Mouse (Mus musculus): ENCODE measurements around the gene Phldb2. TPM values are rescaled to one million over a fixed set of nuclear protein-coding genes. Genes with fewer than 3 reads are reported as not detected.
A peak's percentile ranks its signal among the peaks of the same experiment; 100 is the strongest.

The Phldb2 gene
- total RNA-seq, 1 experiment from 2014 or later = 4.3 TPM

GRCm38 (mm10) chr16:45960978-45961377 lies 7.6 kb upstream of the Phldb2 start:
- ATAC-seq (replicated peaks in 1 of 2; ENCODE audit: insufficient read depth in 1 of 2, low FRiP score in 2 of 2, low TSS enrichment in 1 of 2, low read depth in 1 of 2, poor library complexity in 2 of 2, severe bottlenecking in 2 of 2) = no peak

DNA sequence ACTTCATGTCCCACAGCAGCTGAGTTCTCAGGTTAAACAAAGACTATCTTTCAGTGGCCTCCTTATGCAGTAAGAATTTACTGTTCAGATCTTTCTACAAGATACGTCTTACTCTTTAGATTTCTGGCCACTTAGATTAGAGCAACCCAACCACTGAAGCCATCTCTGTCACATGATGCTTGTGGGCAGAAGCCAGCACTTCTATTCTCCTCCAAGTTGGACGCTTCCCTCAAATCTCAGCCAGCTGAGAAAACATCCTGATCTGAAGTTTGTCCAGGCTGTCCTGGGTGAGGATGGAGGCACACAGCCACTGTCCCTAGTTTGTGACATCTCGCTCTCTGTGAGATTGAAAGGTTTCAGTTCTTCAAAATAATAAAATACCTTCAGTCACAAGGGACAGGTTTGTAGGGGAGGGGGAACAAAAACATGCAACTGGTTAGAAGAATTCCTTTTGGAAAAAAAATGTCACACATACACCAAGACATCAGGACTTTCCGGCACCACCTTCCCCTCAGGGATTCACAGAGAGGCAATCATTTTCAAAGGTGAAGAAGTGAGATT lies 3.1 kb upstream of the Phldb2 start:
- no peak for ATAC-seq (replicated peaks in 1 of 2; ENCODE audit: insufficient read depth in 1 of 2, low FRiP score in 2 of 2, low TSS enrichment in 1 of 2, low read depth in 1 of 2, poor library complexity in 2 of 2, severe bottlenecking in 2 of 2)

GRCm38 (mm10) chr16:45952501-45952900 lies 897 bp downstream of the Phldb2 start:
- peak; percentile 88 to 89 for ATAC-seq (replicated peaks in 1 of 2; ENCODE audit: insufficient read depth in 1 of 2, low FRiP score in 2 of 2, low TSS enrichment in 1 of 2, low read depth in 1 of 2, poor library complexity in 2 of 2, severe bottlenecking in 2 of 2)

DNA sequence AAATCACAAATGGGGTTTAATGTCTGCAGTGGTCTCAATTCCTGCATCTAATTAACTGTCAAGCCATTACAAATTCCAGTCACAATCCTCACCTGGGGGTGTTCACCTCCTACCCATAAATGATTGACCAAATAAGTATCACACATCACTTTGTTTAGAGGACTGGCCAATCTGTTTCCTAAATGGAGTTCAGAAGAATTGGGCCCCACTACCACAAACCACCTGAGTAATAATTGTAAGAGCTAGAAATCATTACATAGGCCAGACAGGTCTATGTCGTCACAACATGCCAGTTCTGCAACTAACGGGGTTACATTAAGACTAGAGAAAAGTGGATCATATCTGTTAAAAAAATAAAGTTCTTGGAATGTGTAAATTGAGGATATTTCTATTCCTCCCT lies 1.4 kb downstream of the Phldb2 start:
- ATAC-seq (replicated peaks in 1 of 2; ENCODE audit: insufficient read depth in 1 of 2, low FRiP score in 2 of 2, low TSS enrichment in 1 of 2, low read depth in 1 of 2, poor library complexity in 2 of 2, severe bottlenecking in 2 of 2) = peak in 1 of 2 experiments; percentile 42; a peak in 1 of 4 replicates

DNA sequence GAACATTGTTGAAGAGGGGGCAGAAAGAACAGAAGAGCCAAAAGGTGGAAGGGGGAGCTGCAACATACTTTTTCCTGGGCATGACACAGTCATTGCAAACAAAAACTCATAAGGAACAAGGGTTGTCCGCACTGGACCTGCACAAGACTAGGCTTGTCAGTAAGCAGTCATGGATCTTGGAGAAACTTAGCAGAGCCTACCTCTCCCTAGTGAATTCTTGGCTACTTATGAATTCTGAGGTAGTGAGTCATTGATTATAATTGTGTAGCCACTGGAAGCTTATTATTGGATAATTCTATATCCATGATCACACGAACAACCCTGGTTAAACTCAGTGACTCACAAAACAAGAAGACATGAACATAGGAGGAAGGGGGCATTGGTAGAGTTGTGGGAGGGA lies 7.1 kb downstream of the Phldb2 start:
- ATAC-seq (replicated peaks in 1 of 2; ENCODE audit: insufficient read depth in 1 of 2, low FRiP score in 2 of 2, low TSS enrichment in 1 of 2, low read depth in 1 of 2, poor library complexity in 2 of 2, severe bottlenecking in 2 of 2) = no peak

- no peak for ATAC-seq (replicated peaks in 1 of 2; ENCODE audit: insufficient read depth in 1 of 2, low FRiP score in 2 of 2, low TSS enrichment in 1 of 2, low read depth in 1 of 2, poor library complexity in 2 of 2, severe bottlenecking in 2 of 2)
These were observed 7.7 kb downstream of the Phldb2 start for GRCm38 (mm10) chr16:45945649-45946048.

DNA sequence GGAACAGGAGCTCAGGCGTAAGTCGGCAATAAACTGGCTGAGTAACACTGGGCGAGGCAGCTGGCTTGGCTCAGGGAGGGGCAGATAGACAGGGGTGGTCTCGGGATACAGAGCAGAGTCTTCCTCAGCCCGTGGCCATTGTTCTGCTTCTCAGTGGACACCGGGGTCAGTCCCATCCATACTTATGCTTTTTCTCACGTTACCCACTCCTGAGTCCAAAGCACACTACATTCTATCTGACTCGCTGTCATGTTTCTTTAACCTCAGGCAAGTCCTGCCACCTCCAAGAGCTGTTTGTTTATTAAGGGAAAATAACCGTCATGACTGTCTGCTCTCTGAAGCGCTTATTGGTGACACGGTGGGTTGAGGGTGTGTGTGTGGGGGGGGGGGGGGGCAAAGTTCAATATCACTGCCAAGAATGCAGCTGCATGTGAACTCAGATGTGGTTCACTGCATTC lies 8.2 kb downstream of the Phldb2 start:
- ATAC-seq (replicated peaks in 1 of 2; ENCODE audit: insufficient read depth in 1 of 2, low FRiP score in 2 of 2, low TSS enrichment in 1 of 2, low read depth in 1 of 2, poor library complexity in 2 of 2, severe bottlenecking in 2 of 2) = no peak

DNA sequence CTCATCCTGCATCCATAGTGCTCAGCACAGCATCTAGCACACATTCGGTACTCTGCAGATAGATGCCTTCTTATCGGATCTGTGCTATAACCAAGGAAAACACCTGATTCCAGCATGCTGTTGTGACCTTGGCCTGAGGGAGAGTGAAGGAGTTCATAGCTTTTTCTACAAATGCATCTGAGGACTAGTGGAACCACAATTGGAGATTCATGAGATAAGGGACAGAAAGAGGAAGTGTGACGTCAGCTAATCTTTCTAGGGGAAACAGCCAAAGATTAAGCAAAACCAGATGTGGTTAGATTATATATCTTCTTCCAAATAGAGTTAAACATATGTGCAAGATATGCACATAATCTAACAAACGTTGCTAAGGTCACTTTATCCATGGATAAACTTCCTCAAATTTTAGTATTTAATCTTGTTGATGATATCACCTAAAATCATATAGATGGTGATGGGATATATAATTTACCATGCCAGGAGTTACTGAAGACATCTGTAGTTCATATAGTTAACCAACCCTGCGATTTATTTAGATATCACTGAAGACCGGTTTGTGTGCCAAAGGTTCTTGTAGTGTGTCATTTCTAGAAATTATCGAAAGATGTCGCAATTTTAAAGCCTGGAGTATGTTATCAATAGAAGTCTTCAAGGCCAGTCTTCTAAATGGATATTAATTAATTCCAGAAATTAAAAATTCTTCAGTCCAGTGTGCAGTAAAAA lies 11.1 kb downstream of the Phldb2 start:
- ATAC-seq (replicated peaks in 1 of 2; ENCODE audit: insufficient read depth in 1 of 2, low FRiP score in 2 of 2, low TSS enrichment in 1 of 2, low read depth in 1 of 2, poor library complexity in 2 of 2, severe bottlenecking in 2 of 2) = peak; percentile 91 to 92

DNA sequence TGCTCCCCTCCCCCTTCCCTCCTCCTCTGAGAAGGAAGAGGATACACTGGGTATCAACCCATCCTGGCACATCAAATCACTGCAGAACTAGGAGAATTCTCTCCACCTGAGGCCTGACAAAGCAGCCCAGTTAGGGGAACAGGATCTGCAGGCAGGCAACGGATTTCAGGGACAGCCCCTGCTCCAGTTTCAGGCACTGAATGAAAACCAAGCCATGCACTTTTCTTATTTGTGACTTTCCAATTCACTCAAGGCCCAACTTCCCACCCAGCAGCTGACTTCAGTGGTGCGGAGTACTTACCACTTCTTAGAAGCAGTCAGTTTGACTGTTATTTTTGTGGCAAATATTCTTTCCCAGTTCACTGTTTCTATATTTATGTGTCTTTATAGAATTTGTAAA lies 12.7 kb downstream of the Phldb2 start:
- no peak for ATAC-seq (replicated peaks in 1 of 2; ENCODE audit: insufficient read depth in 1 of 2, low FRiP score in 2 of 2, low TSS enrichment in 1 of 2, low read depth in 1 of 2, poor library complexity in 2 of 2, severe bottlenecking in 2 of 2)

DNA sequence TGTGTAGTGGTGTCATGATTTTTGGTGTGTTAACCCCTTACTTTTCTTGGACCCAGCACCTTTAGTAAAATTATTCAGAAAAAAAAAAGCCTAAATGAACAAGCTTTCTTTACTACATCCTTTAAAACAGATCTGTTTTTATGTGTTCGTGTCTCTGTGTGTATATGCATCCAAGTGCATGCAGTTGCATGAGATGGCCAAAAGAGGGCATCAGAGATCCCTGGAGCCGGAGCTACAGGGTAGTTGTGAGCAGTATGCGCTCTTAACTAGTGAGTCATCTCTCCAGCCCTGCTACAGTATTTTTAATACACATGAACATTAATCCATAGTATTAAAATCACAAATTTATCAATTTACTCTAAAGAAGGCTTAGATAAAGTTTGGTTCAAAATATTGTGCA lies 14.0 kb downstream of the Phldb2 start:
- no peak for ATAC-seq (replicated peaks in 1 of 2; ENCODE audit: insufficient read depth in 1 of 2, low FRiP score in 2 of 2, low TSS enrichment in 1 of 2, low read depth in 1 of 2, poor library complexity in 2 of 2, severe bottlenecking in 2 of 2)

GRCm38 (mm10) chr16:45937381-45937780 lies 16.0 kb downstream of the Phldb2 start:
- ATAC-seq (replicated peaks in 1 of 2; ENCODE audit: insufficient read depth in 1 of 2, low FRiP score in 2 of 2, low TSS enrichment in 1 of 2, low read depth in 1 of 2, poor library complexity in 2 of 2, severe bottlenecking in 2 of 2) = no peak

GRCm38 (mm10) chr16:45936521-45936920 lies 16.9 kb downstream of the Phldb2 start:
- no peak for ATAC-seq (replicated peaks in 1 of 2; ENCODE audit: insufficient read depth in 1 of 2, low FRiP score in 2 of 2, low TSS enrichment in 1 of 2, low read depth in 1 of 2, poor library complexity in 2 of 2, severe bottlenecking in 2 of 2)

DNA sequence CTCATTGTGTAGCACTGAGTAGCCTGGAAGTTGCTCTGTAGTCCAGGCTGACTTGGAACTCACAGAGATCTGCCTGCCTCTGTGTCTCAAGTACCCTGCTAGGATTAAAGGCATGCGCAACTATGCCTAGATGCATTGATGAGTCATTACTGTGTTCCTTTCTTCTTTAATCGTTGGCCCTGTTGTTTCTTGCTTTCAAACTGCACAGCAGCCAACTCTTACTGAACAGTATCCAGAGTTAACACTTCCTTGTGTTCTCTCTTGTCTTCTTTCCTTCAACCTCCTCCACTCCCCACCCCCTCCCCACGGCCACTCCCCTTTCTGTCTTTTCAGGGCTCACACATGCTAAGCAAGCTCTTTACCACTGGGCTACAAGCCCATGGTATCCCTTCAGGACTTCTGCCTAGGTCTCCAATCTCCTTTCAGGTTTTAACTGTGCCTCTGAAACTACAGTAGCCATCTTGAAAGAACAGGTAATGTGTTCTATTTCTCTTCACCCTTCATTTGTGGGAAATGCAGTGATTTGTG lies 17.4 kb downstream of the Phldb2 start:
- no peak for ATAC-seq (replicated peaks in 1 of 2; ENCODE audit: insufficient read depth in 1 of 2, low FRiP score in 2 of 2, low TSS enrichment in 1 of 2, low read depth in 1 of 2, poor library complexity in 2 of 2, severe bottlenecking in 2 of 2)

- ATAC-seq (replicated peaks in 1 of 2; ENCODE audit: insufficient read depth in 1 of 2, low FRiP score in 2 of 2, low TSS enrichment in 1 of 2, low read depth in 1 of 2, poor library complexity in 2 of 2, severe bottlenecking in 2 of 2) = no peak
These were observed 18.5 kb downstream of the Phldb2 start for GRCm38 (mm10) chr16:45934721-45935407.

DNA sequence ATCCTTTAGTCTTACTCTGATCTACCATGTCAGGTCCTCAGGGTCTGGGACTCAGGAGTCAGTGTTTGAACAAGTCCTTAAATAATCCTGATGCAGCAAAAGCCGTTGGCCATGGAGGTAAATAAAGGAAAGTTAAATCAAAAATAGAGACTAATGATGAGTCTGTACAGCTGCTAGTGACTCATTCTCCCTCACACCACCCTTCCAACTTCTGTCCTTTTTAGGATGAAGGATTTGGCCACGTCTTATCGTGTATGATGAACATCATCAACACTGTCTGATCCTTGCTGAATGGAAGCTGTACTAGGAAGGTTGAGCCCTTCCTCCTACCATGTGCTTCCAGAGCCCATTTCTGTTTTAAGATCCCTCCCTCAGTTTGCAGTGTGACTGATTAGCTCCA lies 23.1 kb downstream of the Phldb2 start:
- ATAC-seq (replicated peaks in 1 of 2; ENCODE audit: insufficient read depth in 1 of 2, low FRiP score in 2 of 2, low TSS enrichment in 1 of 2, low read depth in 1 of 2, poor library complexity in 2 of 2, severe bottlenecking in 2 of 2) = no peak

DNA sequence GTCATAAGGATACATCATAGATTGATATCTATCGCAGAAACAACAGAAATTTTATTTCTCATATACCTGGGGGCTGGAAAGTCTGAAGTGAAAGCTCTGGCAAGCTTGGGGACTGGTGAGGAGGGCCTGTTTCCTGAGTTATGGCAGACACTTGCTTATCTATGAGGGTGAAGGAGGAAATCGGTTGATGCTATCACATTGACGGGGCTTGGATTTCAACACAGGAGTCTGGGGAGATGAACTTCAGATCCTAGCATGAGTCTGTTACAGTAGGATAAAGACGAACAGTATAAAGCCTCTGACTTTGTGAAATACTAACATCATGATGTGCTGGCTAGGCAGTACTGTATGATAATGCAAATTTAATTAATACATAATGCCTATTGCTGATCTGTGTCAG lies 25.3 kb downstream of the Phldb2 start:
- no peak for ATAC-seq (replicated peaks in 1 of 2; ENCODE audit: insufficient read depth in 1 of 2, low FRiP score in 2 of 2, low TSS enrichment in 1 of 2, low read depth in 1 of 2, poor library complexity in 2 of 2, severe bottlenecking in 2 of 2)

- ATAC-seq (replicated peaks in 1 of 2; ENCODE audit: insufficient read depth in 1 of 2, low FRiP score in 2 of 2, low TSS enrichment in 1 of 2, low read depth in 1 of 2, poor library complexity in 2 of 2, severe bottlenecking in 2 of 2) = no peak
These were observed 25.8 kb downstream of the Phldb2 start for GRCm38 (mm10) chr16:45927601-45928000.

GRCm38 (mm10) chr16:45926875-45927274 lies 26.5 kb downstream of the Phldb2 start:
- ATAC-seq (replicated peaks in 1 of 2; ENCODE audit: insufficient read depth in 1 of 2, low FRiP score in 2 of 2, low TSS enrichment in 1 of 2, low read depth in 1 of 2, poor library complexity in 2 of 2, severe bottlenecking in 2 of 2) = no peak

Measured in hematopoietic stem cell, adult 5-6 weeks (primary cell).